Mouse (Mus musculus): ENCODE results near the gene Vps26b.
A peak's percentile ranks its signal among the peaks of the same experiment; 100 is the strongest.

Gene Vps26b

DNA sequence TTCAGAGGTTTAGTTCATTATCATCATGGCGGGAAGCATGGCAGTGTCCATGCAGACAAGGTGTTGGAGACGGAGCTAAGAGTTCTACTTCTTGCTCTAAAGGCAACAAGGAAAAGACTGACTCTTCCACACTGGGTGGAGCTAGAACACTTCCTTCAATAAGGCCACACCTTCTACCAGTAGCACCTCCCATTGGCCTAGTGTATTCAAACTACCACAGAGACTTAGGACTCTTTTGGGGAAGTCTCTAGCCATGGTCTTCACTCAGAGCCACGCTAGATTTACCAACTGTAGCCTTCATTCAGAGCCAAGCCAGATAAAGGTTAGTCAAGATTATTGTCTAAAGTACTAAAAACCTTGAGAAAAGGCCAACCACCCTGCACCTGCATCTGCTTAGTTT lies 32.8 kb downstream of the Vps26b start:
- DNase-seq (ENCODE audit: extremely low read depth, low read depth) = peak; percentile 93

DNA sequence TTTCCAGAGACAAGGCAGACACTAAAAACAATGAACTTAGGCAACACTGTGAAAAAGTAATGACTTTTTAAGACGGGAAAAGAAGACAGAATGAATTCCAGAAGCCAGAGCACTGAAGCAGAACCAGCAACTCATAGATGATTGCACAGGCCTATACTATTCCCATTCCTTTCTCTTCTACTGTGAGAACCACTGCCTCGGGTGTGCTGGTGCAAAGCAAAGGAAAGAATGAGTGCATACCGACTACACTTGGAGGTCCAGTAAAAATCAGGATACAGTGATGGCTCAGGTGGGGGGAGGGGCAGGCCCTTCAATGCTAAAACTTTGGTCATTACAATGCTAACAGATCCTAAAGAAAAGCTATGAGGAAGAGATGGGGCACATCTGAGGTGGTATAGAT lies 36.0 kb downstream of the Vps26b start:
- DNase-seq (ENCODE audit: extremely low read depth, low read depth) = no peak

DNA sequence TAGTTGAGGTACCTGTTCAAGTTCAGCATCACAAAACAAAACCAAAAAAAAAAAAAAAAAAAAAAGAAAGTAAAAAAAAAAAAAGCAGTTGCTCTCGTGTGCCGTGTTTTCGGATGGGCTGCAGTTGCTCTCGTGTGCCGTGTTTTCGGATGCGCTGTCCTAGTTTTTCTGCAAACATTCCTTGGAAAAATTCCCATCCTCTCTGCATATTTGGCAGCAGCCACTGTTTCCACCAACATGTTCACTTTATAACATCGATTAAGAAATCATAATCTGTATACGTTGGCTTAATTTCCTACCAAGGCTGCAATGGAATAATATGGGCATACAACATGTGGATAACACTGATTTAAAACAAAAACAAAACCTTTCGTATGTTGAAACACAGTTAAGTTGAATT lies 36.7 kb downstream of the Vps26b start:
- no peak for DNase-seq (ENCODE audit: extremely low read depth, low read depth)

DNA sequence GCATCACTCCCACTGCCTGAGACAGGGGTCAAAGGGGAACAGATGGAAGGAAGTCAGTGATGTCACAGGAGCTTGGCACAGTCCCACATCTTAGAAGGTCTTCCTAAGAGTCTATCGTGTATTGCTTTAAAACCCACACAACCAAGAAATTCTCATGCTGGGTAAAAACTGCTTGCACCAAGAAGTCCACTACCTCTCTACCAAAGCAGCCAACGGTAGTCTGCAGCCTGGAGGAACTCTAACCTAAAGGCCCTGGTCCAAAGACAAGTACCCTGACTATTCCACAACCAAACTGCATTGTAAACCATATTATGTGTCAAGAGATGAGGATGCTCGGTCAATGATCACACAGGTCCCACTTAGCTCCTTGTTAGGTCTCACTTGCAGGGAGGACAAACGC lies 39.7 kb downstream of the Vps26b start:
- no peak for DNase-seq (ENCODE audit: extremely low read depth, low read depth)

DNA sequence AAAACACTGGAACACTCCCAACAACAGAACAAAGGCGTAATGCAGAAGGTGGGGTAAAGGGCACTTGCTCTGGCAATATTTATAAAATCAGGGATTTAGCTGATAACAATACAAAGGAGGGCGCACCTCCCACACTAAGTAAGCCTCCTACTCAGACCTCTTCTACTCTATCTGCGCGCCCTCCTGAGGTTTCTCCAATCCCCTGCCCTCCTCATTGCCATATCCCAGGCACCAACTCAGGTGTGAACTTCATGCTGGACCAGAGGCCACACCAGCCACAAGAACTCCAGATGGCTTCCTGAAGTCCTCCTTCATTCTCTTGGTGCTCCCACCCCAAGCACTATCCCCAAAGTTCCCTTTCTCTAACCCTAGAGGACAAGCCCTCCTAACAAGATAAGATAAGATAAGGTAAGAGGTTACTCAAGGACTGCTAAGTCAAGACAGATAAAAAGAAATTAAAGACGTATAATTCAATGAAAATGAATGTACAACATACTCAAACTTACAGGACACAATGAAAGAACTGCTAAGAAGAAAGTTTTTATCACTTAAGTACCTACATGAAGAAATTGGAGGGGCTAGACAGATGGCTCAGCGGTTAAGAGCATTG lies 44.1 kb downstream of the Vps26b start:
- DNase-seq (ENCODE audit: extremely low read depth, low read depth) = no peak

DNA sequence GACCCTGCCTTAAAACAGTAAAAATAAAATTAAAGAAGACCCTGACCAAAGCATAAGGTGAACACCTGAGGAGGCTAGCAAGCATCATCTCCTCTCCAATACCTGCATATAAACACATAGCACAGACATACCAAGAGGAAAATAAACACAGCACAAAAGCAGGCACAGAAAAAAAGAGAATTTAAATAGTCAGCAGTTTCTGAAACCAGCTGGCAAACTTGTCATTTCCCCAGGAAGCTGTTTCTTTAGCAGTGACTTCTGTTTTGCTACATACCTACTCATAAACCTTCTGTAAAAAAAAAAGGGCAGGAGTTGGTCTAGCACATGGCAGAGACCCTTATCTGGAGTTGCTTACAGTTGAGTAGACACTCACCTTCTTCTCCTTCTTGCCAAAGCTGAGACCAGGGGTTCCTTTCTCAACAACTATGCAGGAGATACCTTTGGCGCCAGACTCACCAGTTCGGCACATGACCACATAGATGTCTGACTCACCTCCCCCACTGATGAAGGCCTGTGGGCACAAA lies 44.7 kb downstream of the Vps26b start:
- DNase-seq (ENCODE audit: extremely low read depth, low read depth) = no peak

DNA sequence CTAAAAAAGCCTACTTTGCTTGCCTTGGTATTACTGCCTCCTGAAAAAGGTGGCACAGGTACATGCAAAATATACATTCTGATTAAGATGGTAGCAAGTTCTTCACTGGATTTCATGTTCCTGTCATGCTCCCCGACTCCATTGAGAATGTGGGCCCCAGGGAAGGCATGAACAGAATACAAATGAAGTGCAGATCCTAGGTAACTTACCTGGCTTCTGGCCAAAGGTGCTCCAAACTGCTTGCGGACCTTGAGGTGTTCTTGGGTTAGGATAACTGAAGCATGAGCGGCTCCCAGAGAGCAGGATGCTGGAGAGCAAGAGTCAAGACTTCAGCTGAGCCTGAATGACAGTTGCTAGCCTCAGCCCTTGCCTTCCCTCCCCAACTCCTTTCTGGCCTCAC lies 51.1 kb downstream of the Vps26b start:
- DNase-seq (ENCODE audit: extremely low read depth, low read depth) = no peak

DNA sequence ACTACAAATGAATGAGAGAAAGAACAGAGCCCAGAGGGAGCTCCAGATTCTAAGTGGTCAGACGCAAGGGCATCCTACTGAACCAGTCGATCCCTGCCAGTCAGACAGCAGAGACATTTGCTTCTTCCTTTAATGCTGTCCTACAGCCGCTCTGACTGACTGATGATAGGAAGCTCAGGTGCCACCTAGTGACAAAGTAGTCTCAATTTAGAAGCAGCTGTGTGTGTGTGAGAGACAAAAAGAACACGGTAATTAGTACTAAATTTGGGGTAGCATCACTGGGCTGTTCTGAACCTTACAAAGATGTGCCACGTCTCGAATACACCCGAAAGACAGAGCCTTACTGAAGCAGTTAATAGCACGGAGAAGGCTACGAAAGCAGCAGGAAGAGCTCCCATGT lies 52.1 kb downstream of the Vps26b start:
- DNase-seq (ENCODE audit: extremely low read depth, low read depth) = no peak

All from MEL-GATA-1-ER (cell line).